Mouse (Mus musculus): ENCODE results near the gene Prkag2. TPM values are rescaled to one million over a fixed set of nuclear protein-coding genes. Genes with fewer than 3 reads are reported as not detected.
"Not testable (repeated sequence)": the region's sequence is repeated elsewhere in the genome, so short reads cannot be mapped to it uniquely, and the experiment has no call there.

The Prkag2 gene
- polyA plus RNA-seq, 1 experiment from 2014 or later = 4.8 TPM

DNA sequence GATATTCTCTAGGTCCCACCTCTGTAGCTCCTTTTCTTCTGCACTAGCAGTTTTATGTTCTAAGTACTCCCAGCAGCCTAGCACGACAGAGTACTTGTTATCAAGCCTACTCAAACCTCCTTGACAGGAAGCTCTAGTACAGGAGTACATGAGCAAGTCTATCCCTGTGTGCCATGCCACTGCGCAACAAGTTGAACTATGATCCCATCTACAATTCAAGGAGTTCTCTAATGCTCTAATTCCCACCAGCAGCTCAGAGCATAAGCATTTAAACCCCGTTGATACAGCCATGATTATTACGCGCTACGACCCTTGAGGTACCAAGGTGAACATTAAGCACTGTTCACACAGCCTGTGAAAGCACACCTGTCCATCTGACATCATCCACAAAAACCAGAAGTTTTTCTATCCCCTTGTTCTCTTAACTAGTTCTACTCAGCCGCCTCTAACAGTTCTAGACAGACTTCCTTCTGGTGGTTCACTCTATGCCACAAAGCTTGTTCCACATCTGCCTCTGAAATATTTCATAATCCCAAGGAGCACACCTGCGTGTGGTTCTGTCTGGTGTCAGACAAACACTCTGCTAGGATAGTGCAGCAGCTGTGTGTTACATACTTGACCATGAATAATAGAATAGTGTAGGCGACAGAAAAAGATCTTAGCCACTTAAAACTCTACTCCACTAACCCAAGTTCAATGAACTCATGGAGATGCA lies 274.2 kb downstream of the Prkag2 start:
- Histone ChIP-seq H3K27me3 (ENCODE audit: control insufficient read depth, insufficient read depth, low read depth, low read length) (no peaks in the 10 kb centered on the region), H3K4me1 (ENCODE audit: control insufficient read depth, low read depth, low read length) (peaks cover 16% of the 10 kb centered on the region), H3K36me3 (ENCODE audit: control insufficient read depth, insufficient read depth) (no peaks in the 10 kb centered on the region), H3K9me3 (replicated peaks; ENCODE audit: control insufficient read depth, low read length) (no peaks in the 10 kb centered on the region), H3K4me2 (ENCODE audit: low read depth, low read length) (no peak overlapping the region), H3K4me3 (ENCODE audit: low read depth, low read length) (no peak overlapping the region), H3K9ac (ENCODE audit: low read depth, low read length) (no peak overlapping the region), H3K27ac (ENCODE audit: low read length) (no peak overlapping the region)
- 57% methylated on average over 9 of the region's 9 CpGs for WGBS (ENCODE audit: insufficient replicate concordance)
- ATAC-seq (ENCODE audit: low read depth) = no peak

DNA sequence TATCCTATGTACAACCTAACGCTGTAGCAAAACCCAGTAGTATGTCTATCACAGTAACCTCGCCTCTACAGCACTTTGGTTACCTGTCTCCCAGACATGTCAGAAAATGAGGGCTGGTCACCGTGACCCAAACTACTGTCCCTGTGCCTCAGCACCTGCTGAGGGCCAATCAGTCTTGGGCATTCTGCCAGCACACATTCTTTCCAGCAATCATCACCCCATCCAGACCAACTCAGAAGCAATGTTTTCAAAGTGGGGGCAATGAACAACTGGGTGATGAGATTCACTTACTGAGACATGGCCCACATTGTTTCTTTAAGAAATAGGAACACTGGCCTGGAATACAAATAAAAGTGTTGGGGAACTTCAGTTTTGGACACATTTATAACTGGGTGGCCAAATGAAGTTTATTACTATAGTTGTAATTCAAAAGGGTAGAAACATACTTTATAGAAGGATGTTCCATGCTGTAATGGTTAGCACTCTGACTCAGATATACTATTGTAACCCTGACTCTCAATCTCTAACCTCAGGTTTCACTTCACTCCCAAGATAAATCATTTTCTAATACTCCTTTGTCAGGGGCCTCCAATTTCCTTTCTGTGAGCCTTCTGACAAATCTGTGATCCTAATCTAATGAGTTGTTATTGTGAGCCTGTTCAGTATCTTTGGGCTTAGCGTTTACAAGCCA lies 274.9 kb downstream of the Prkag2 start:
- H3K27ac ChIP-seq (ENCODE audit: low read length) = no peak overlapping the region
- no peak for ATAC-seq (ENCODE audit: low read depth)

DNA sequence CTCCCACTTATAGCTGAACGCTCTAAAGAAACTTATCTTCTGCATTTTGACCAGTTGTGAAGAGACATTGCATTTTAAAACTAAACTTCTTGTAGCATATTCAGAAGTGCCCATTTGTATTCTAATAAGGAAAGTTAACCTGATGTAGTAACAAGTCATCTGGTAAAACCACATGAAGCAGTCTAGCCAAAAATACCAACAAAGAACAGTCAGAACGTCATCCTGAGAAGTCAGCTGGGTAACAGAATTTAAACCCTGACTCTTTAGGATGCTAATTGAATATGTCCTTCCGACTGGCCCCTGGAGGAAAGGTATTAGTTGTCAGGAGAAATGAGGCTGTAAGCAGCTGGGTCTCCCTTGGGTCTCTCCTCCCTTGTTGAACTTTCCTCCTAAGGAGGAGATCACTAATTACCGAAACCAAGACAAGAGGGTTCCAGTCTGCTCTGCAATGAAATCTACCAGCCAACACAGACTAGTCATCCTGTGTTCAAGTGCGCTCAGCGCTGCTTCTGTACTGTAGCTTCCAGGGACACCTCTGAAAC lies 276.5 kb downstream of the Prkag2 start:
- ATAC-seq (ENCODE audit: low read depth) = no peak
- WGBS (ENCODE audit: insufficient replicate concordance) = 79% methylated on average over 6 of the region's 6 CpGs
- Histone ChIP-seq H3K36me3 (ENCODE audit: control insufficient read depth, insufficient read depth) (no peaks in the 10 kb centered on the region), H3K9me3 (replicated peaks; ENCODE audit: control insufficient read depth, low read length) (no peaks in the 10 kb centered on the region), H3K27me3 (ENCODE audit: control insufficient read depth, insufficient read depth, low read depth, low read length) (no peaks in the 10 kb centered on the region), H3K4me2 (ENCODE audit: low read depth, low read length) (no peak overlapping the region), H3K27ac (ENCODE audit: low read length) (no peak overlapping the region), H3K9ac (ENCODE audit: low read depth, low read length) (no peak overlapping the region), H3K4me1 (ENCODE audit: control insufficient read depth, low read depth, low read length) (peaks cover 16% of the 10 kb centered on the region), H3K4me3 (ENCODE audit: low read depth, low read length) (no peak overlapping the region)

More for the DNA sequence above, 274.9 kb downstream of the Prkag2 start:
- no peaks in the 10 kb centered on the region for H3K36me3 ChIP-seq (ENCODE audit: control insufficient read depth, insufficient read depth)
- H3K9me3 ChIP-seq (replicated peaks; ENCODE audit: control insufficient read depth, low read length) = no peaks in the 10 kb centered on the region
- WGBS (ENCODE audit: insufficient replicate concordance) = 76% methylated on average over 4 of the region's 4 CpGs
- no peak overlapping the region for H3K9ac ChIP-seq (ENCODE audit: low read depth, low read length)
- H3K4me2 ChIP-seq (ENCODE audit: low read depth, low read length) = no peak overlapping the region
- no peaks in the 10 kb centered on the region for H3K27me3 ChIP-seq (ENCODE audit: control insufficient read depth, insufficient read depth, low read depth, low read length)
- H3K4me1 ChIP-seq (ENCODE audit: control insufficient read depth, low read depth, low read length) = peaks cover 16% of the 10 kb centered on the region
- H3K4me3 ChIP-seq (ENCODE audit: low read depth, low read length) = no peak overlapping the region

DNA sequence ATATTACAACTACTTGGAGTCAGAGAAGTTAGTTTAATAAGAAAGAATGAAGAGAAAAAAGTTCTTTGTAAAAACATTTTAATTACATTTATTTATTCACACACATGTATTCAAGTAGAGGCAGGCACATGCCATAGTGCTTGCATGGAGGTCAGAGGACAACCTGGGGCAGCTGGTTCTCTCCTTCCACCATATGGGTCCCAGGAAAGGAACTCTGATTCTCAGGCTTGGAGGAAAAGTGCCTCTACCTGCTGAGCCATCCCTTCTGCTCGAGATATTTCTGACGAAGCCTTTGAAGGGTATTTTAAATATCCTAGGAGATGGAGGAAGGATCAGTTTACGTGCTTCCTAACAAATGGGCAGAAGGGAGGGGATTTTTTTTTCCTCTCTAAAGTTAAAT lies 277.7 kb downstream of the Prkag2 start:
- Histone ChIP-seq H3K4me3 (ENCODE audit: low read depth, low read length) (no peak overlapping the region), H3K4me1 (ENCODE audit: control insufficient read depth, low read depth, low read length) (peaks cover 16% of the 10 kb centered on the region), H3K27me3 (ENCODE audit: control insufficient read depth, insufficient read depth, low read depth, low read length) (no peaks in the 10 kb centered on the region), H3K36me3 (ENCODE audit: control insufficient read depth, insufficient read depth) (peaks cover under 1% of the 10 kb centered on the region; the same call in 1 of the 2 replicates), H3K9ac (ENCODE audit: low read depth, low read length) (no peak overlapping the region), H3K27ac (ENCODE audit: low read length) (no peak overlapping the region), H3K9me3 (replicated peaks; ENCODE audit: control insufficient read depth, low read length) (no peaks in the 10 kb centered on the region), H3K4me2 (ENCODE audit: low read depth, low read length) (no peak overlapping the region)
- WGBS (ENCODE audit: insufficient replicate concordance) = 87% methylated on average over 3 of the region's 3 CpGs
- ATAC-seq (ENCODE audit: low read depth) = no peak

DNA sequence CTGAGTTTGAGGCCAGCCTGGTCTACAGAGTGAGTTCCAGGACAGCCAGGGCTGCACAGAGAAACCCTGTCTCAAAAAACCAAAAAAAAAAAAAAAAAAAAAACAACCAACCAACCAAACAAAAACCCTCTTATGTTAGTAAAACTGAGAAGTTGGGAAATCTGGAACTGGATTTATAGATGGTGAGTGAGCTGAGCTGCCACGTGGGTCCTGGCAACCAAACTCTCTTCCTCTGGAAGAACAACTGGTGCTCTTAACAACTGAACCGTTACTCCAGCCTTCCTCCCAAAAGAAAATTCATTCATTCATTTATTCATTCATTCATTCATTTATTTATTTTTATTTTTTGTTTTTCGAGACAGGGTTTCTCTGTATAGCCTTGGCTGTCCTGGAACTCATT lies 278.2 kb downstream of the Prkag2 start:
- not testable (repeated sequence) for ATAC-seq (ENCODE audit: low read depth); H3K9me3 ChIP-seq (replicated peaks; ENCODE audit: control insufficient read depth, low read length); H3K9ac ChIP-seq (ENCODE audit: low read depth, low read length); H3K4me2 ChIP-seq (ENCODE audit: low read depth, low read length); H3K27me3 ChIP-seq (ENCODE audit: control insufficient read depth, insufficient read depth, low read depth, low read length); H3K36me3 ChIP-seq (ENCODE audit: control insufficient read depth, insufficient read depth); H3K27ac ChIP-seq (ENCODE audit: low read length); H3K4me3 ChIP-seq (ENCODE audit: low read depth, low read length)
- peaks cover 16% of the 10 kb centered on the region for H3K4me1 ChIP-seq (ENCODE audit: control insufficient read depth, low read depth, low read length)
- 72% methylated on average over 3 of the region's 3 CpGs for WGBS (ENCODE audit: insufficient replicate concordance)

DNA sequence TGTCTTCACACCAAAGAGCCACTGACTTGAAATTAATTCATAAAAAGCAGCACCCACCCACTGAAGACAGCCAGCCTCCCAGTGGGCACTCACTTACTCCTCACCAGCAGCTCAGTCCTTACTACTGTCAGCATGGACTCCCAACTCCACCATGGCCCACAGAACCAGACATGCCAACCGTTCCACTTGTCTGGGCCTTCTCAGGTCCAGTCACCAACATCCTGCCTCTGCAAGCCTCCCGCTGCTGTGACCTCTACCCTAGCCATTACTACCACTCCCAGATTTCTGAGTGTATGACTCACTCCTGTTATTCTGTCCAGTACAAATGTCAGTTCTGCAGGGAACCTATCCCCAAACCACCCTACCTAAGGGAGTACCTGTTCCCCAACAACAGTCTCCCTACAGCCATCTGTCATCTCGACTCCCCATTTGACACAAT lies 279.0 kb downstream of the Prkag2 start:
- H3K27ac ChIP-seq (ENCODE audit: low read length) = no peak overlapping the region

GRCm38 (mm10) chr5:24820627-24821026 lies 279.8 kb downstream of the Prkag2 start:
- WGBS (ENCODE audit: insufficient replicate concordance) = 70% methylated on average over 5 of the region's 5 CpGs
- Histone ChIP-seq H3K4me1 (ENCODE audit: control insufficient read depth, low read depth, low read length) (peaks cover 8% of the 10 kb centered on the region), H3K27me3 (ENCODE audit: control insufficient read depth, insufficient read depth, low read depth, low read length) (no peaks in the 10 kb centered on the region), H3K4me3 (ENCODE audit: low read depth, low read length) (no peak overlapping the region), H3K9me3 (replicated peaks; ENCODE audit: control insufficient read depth, low read length) (no peaks in the 10 kb centered on the region), H3K27ac (ENCODE audit: low read length) (no peak overlapping the region), H3K9ac (ENCODE audit: low read depth, low read length) (no peak overlapping the region), H3K4me2 (ENCODE audit: low read depth, low read length) (no peak overlapping the region), H3K36me3 (ENCODE audit: control insufficient read depth, insufficient read depth) (peaks cover 13% of the 10 kb centered on the region)
- no peak for ATAC-seq (ENCODE audit: low read depth)

More for the DNA sequence above, 279.0 kb downstream of the Prkag2 start:
- H3K4me3 ChIP-seq (ENCODE audit: low read depth, low read length) = no peak overlapping the region
- no peaks in the 10 kb centered on the region for H3K27me3 ChIP-seq (ENCODE audit: control insufficient read depth, insufficient read depth, low read depth, low read length)
- H3K36me3 ChIP-seq (ENCODE audit: control insufficient read depth, insufficient read depth) = peaks cover 12% of the 10 kb centered on the region
- 77% methylated on average over 3 of the region's 3 CpGs for WGBS (ENCODE audit: insufficient replicate concordance)
- no peak for ATAC-seq (ENCODE audit: low read depth)
- H3K9me3 ChIP-seq (replicated peaks; ENCODE audit: control insufficient read depth, low read length) = no peaks in the 10 kb centered on the region
- no peak overlapping the region for H3K4me2 ChIP-seq (ENCODE audit: low read depth, low read length)
- peaks cover 15% of the 10 kb centered on the region for H3K4me1 ChIP-seq (ENCODE audit: control insufficient read depth, low read depth, low read length)
- H3K9ac ChIP-seq (ENCODE audit: low read depth, low read length) = no peak overlapping the region

DNA sequence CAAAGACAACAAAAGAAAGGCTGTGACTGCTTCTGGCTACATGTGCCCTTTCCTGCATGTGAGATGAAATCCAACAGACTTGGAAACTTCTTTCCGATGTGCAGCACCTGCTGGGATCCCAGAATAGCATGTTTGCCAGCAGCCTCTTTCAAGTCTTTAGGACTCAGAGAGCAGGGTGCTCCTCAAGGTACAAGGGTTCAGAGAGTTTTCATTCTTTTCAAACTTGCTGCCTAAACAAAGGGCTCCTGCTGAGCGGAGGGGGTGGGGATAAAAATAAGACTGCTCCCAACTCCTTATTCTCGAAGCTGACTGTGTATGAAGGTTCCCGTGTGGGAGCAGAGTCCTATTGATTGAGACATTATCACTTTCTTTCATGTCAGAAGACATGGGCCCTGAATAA lies 283.3 kb downstream of the Prkag2 start:
- no peak overlapping the region for H3K9ac ChIP-seq (ENCODE audit: low read depth, low read length)
- no peak overlapping the region for H3K4me3 ChIP-seq (ENCODE audit: low read depth, low read length)
- H3K4me2 ChIP-seq (ENCODE audit: low read depth, low read length) = no peak overlapping the region
- H3K4me1 ChIP-seq (ENCODE audit: control insufficient read depth, low read depth, low read length) = peaks cover 2% of the 10 kb centered on the region; the same call in 1 of the 2 replicates
- WGBS (ENCODE audit: insufficient replicate concordance) = 85% methylated on average over 4 of the region's 4 CpGs
- H3K36me3 ChIP-seq (ENCODE audit: control insufficient read depth, insufficient read depth) = peaks cover 33% of the 10 kb centered on the region
- no peak overlapping the region for H3K27ac ChIP-seq (ENCODE audit: low read length)
- ATAC-seq (ENCODE audit: low read depth) = no peak
- no peaks in the 10 kb centered on the region for H3K9me3 ChIP-seq (replicated peaks; ENCODE audit: control insufficient read depth, low read length)
- no peaks in the 10 kb centered on the region for H3K27me3 ChIP-seq (ENCODE audit: control insufficient read depth, insufficient read depth, low read depth, low read length)

- Histone ChIP-seq H3K4me2 (ENCODE audit: low read depth, low read length) (no peak overlapping the region), H3K27ac (ENCODE audit: low read length) (no peak overlapping the region), H3K4me1 (ENCODE audit: control insufficient read depth, low read depth, low read length) (no peaks in the 10 kb centered on the region), H3K27me3 (ENCODE audit: control insufficient read depth, insufficient read depth, low read depth, low read length) (no peaks in the 10 kb centered on the region), H3K9me3 (replicated peaks; ENCODE audit: control insufficient read depth, low read length) (no peaks in the 10 kb centered on the region), H3K9ac (ENCODE audit: low read depth, low read length) (no peak overlapping the region), H3K4me3 (ENCODE audit: low read depth, low read length) (no peak overlapping the region), H3K36me3 (ENCODE audit: control insufficient read depth, insufficient read depth) (peaks cover 50% of the 10 kb centered on the region)
- WGBS (ENCODE audit: insufficient replicate concordance) = 81% methylated on average over 3 of the region's 3 CpGs
- ATAC-seq (ENCODE audit: low read depth) = no peak
Observed at GRCm38 (mm10) chr5:24813946-24814345, 286.5 kb downstream of the Prkag2 start.

Measured in liver, embryonic 16.5 days (tissue).